Mouse (Mus musculus) adrenal gland, postnatal 0 days (tissue): ENCODE results near the gene Crebl2. TPM values are rescaled to one million over a fixed set of nuclear protein-coding genes. Genes with fewer than 3 reads are reported as not detected.

Source experiments
- polyA plus RNA-seq: library from polyadenylated mRNA; unstranded; fragments of >200 nt; fragmentation: Nextera tagmentation; extraction: Ambion mirVana; gene quantifications from 2 replicates; pipeline ENCODE4 v1.2.1, GENCODE M21; 2015

Gene Crebl2
- polyA plus RNA-seq, result 7.1 and 7.8 TPM in 2 replicates

GRCm38 (mm10) chr6:134829786-134830700, at the start of gene Crebl2:
Crebl2 (plus strand) TSS chr6:134830154.

GRCm38 (mm10) chr6:134792141-134793045, 37.6 kb upstream of the Crebl2 start, which contains the start of gene Dusp16:
Dusp16 (minus strand) TSS chr6:134792625.

GRCm38 (mm10) chr6:134898095-134898965, 68.4 kb downstream of the Crebl2 start, which contains the start of gene Gpr19:
Gpr19 (minus strand) TSS chr6:134898578.

Other genes with a start within 250 kb of the Crebl2 start
- gene Mansc1, start 197.7 kb upstream of the Crebl2 start, polyA plus RNA-seq, result 3.3 and 6.4 TPM in 2 replicates
- gene Borcs5, start 190.6 kb upstream of the Crebl2 start, polyA plus RNA-seq, result 15.4 and 26.1 TPM in 2 replicates
- 8.1 and 10.1 TPM in 2 replicates for gene Dusp16, start 37.5 kb upstream of the Crebl2 start, polyA plus RNA-seq
- 12.9 and 15.5 TPM in 2 replicates for gene Gpr19, start 68.4 kb downstream of the Crebl2 start, polyA plus RNA-seq
- 15.1 and 15.5 TPM in 2 replicates for gene Cdkn1b, start 90.2 kb downstream of the Crebl2 start, polyA plus RNA-seq
- 2.4 and 3.5 TPM in 2 replicates for gene Apold1, start 151.6 kb downstream of the Crebl2 start, polyA plus RNA-seq
- gene Ddx47, start 181.5 kb downstream of the Crebl2 start, polyA plus RNA-seq, result 42.6 and 59.3 TPM in 2 replicates
- 4.6 and 5.7 TPM in 2 replicates for gene Gprc5a, start 235.5 kb downstream of the Crebl2 start, polyA plus RNA-seq